Mouse (Mus musculus): Measurements from ENCODE around the gene Lpin3. TPM values are rescaled to one million over a fixed set of nuclear protein-coding genes. Genes with fewer than 3 reads are reported as not detected.

The Lpin3 gene
- polyA plus RNA-seq, 1 experiment from 2014 or later, result 0.98 TPM

DNA sequence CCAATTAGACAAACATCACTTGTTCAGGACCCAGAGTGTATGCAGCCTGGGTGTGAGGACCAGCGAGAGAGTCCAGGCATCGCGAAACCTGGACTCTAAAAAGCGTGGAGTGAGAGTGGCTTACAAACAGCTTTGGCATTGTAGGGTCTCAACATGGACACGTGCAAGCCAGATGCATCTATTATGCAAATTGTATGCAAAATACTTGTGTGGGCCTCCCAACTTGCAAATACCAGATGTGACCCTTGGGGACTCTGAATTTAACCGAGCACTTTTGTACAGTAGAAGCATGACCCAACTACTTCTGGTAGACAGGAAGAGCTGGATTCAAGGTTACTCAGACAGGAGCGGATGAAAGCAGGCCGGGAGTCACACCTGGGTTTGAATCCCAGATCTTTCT, 36.2 kb downstream of the Lpin3 start:
- Histone ChIP-seq H3K9me3 (replicated peaks) (no peaks in the 10 kb centered on the region), H3K36me3 (no peaks in the 10 kb centered on the region), H3K4me3 (no peak overlapping the region), H3K4me1 (0 out of 2 replicates have a peak, but pooled peaks cover 5% of the 10 kb centered on the region), H3K27ac (no peak overlapping the region), H3K27me3 (replicated peaks) (peaks cover 56% of the 10 kb centered on the region), H3K4me2 (no peak overlapping the region), H3K9ac (no peak overlapping the region)
- ATAC-seq, result no peak
- 68% methylated on average over 8 of the region's 8 CpGs for WGBS (ENCODE audit: insufficient replicate concordance)

DNA sequence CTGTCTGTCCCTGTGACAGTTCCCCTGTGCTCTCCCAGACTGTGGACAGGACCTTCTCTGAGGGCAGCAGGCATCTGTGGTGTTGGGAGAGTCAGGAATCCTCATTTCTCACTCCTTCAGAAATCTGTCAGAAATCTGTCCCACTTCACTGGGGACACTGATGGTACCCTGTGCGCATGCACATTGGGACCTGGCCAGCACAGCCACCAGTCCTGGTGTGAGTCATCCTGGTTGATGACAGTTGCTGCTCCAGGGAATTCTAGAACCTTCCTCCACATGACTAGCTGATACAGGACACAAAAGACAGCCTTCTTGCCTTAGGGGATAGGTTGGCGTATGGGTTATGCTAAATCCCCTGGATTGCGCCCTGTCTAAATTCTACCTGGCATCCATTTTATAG, 36.8 kb downstream of the Lpin3 start:
- no peaks in the 10 kb centered on the region for H3K9me3 ChIP-seq (replicated peaks)
- 86% methylated on average over 3 of the region's 3 CpGs for WGBS (ENCODE audit: insufficient replicate concordance)
- H3K36me3 ChIP-seq, result no peaks in the 10 kb centered on the region
- H3K4me3 ChIP-seq, result no peak overlapping the region
- no peak overlapping the region for H3K9ac ChIP-seq
- peaks cover 50% of the 10 kb centered on the region for H3K27me3 ChIP-seq (replicated peaks)
- H3K27ac ChIP-seq, result no peak overlapping the region
- 0 out of 2 replicates have a peak, but pooled peaks cover 3% of the 10 kb centered on the region for H3K4me1 ChIP-seq
- no peak overlapping the region for H3K4me2 ChIP-seq
- ATAC-seq, result no peak

DNA sequence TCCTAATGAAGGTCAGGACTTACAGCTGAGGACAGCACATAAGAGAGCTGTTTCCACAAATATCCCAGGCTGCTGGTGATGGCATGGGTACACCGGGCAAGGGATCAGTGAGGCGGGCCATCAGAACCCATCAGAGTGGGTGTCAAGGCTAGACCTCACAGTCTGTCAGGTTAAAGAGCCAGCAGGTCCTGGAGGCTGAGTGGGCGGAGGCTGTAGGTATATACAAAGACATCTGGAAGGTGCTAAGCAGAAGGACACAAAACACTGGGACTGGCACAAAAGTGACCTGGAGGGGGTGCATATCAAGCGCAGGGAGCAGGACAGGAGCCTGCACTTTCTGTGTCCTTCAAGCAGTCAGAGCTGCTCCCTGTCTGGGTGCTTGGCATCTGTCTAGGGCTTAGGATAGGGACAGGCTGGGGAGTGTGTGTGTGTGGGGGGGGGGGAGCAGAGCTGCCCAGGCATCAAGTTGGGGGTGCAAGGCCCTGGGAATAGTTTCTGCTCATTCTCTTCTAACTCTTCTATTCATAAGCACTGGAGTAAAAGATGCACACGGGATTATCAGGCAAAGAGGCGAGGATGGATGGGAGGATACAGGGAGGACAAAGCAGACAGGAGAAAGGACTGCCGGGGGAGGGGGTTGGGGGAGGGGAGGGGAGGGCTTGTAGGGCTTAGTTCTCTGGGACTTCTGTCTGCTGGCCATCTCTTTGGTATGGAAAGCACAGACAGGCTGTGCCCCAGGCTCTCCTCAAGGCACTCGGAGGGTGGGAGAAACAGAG, 37.9 kb downstream of the Lpin3 start:
- 55% methylated on average over 8 of the region's 8 CpGs for WGBS (ENCODE audit: insufficient replicate concordance)
- no peak overlapping the region for H3K4me3 ChIP-seq
- no peak for ATAC-seq
- 0 out of 2 replicates have a peak, but pooled peaks cover 3% of the 10 kb centered on the region for H3K4me1 ChIP-seq
- peaks cover 40% of the 10 kb centered on the region for H3K27me3 ChIP-seq (replicated peaks)
- H3K36me3 ChIP-seq, result no peaks in the 10 kb centered on the region
- H3K9me3 ChIP-seq (replicated peaks), result no peaks in the 10 kb centered on the region
- H3K27ac ChIP-seq, result no peak overlapping the region
- H3K4me2 ChIP-seq, result no peak overlapping the region
- no peak overlapping the region for H3K9ac ChIP-seq

DNA sequence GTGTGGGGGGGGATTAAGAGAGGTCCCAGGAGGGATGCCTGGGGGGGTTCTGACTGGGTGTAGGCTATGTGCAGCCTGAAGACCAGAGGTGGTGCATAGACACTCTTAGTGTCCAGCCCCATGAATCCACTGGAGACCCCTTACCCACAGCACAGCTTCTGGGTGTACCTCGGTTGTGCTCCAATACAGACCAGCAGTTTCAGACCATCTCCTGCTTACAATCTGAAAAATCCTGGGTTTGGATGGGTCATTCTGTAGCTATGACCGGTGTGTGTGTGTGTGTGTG, 38.4 kb downstream of the Lpin3 start:
- 84% methylated on average over 2 of the region's 2 CpGs for WGBS (ENCODE audit: insufficient replicate concordance)

DNA sequence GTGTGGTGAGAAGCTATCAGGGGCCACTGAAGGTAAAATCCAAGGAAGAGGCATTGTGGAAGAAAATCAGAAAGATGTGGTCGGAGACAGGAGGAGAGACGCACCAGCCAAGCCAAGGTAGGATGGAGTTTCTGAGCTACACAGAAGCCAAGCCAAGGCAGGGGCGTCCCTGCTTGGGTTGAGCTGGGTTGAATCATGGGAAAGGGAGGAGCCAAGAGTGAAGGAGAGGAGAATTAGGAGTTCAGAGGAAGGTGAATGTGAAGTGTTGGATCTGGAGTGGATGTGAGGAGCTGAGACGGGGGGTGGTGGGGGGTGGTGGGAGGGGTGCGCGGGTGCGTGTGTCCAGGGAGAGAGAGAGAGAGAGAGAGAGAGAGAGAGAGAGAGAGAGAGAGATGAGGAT, 40.8 kb downstream of the Lpin3 start:
- H3K27me3 ChIP-seq (replicated peaks), result 0 out of 2 replicates have a peak, but pooled peaks cover 18% of the 10 kb centered on the region
- no peaks in the 10 kb centered on the region for H3K36me3 ChIP-seq
- no peak overlapping the region for H3K4me3 ChIP-seq
- no peak overlapping the region for H3K27ac ChIP-seq
- no peaks in the 10 kb centered on the region for H3K4me1 ChIP-seq
- no peak overlapping the region for H3K4me2 ChIP-seq
- no peaks in the 10 kb centered on the region for H3K9me3 ChIP-seq (replicated peaks)
- ATAC-seq, result no peak
- 74% methylated on average over 7 of the region's 7 CpGs for WGBS (ENCODE audit: insufficient replicate concordance)
- H3K9ac ChIP-seq, result no peak overlapping the region

More for the DNA sequence above, 38.4 kb downstream of the Lpin3 start:
- Histone ChIP-seq H3K27ac (no peak overlapping the region), H3K36me3 (no peaks in the 10 kb centered on the region), H3K4me1 (0 out of 2 replicates have a peak, but pooled peaks cover 3% of the 10 kb centered on the region), H3K9me3 (replicated peaks) (no peaks in the 10 kb centered on the region), H3K4me2 (no peak overlapping the region), H3K4me3 (no peak overlapping the region), H3K9ac (no peak overlapping the region), H3K27me3 (replicated peaks) (peaks cover 34% of the 10 kb centered on the region)
- ATAC-seq, result no peak

DNA sequence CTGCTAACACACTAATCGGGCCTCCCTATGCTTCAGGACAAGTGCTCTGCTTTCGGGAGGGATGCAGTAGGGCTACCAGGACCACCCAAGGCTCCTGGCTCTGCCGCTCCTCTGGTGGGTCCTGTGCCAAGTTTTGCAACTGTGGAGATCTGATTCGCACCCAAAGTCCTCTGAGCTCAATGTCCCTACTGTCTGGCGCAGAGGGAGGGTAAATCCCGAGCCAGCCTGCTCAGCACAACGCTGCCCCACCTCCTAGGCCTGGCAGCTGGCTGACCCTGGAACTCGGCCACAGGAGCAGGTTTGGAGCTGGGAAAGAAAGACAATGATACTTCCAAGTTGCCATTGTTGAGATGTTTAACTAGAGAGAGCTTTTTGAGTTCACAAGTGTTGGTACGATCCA, 44.7 kb downstream of the Lpin3 start:
- Histone ChIP-seq H3K27me3 (replicated peaks) (0 out of 2 replicates have a peak, but pooled peaks cover 9% of the 10 kb centered on the region), H3K27ac (no peak overlapping the region), H3K9ac (no peak overlapping the region), H3K4me2 (no peak overlapping the region), H3K4me1 (no peaks in the 10 kb centered on the region), H3K9me3 (replicated peaks) (no peaks in the 10 kb centered on the region), H3K4me3 (no peak overlapping the region), H3K36me3 (no peaks in the 10 kb centered on the region)
- 65% methylated on average over 9 of the region's 9 CpGs for WGBS (ENCODE audit: insufficient replicate concordance)
- ATAC-seq, result no peak

DNA sequence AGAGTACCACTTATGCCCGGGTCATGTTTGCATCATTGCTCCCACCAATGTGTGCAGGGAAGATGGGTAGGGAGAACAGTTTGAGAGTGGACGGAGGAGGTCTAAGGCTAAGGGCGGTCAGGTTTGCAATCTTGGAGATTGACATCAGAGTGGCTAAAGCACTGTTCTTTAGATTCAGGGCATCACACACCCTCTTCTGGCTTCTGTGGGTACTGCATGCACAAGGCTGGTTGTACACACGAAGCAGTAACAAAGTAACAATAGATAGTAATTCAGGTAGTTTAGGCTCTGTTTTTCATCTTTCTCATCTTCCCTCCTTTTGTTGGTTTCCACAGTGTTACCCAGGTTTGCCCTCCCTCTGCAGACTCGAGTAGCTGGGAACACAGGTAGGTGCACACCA, 50.9 kb downstream of the Lpin3 start:
- ATAC-seq, result no peak
- no peaks in the 10 kb centered on the region for H3K4me1 ChIP-seq
- 75% methylated on average over 5 of the region's 5 CpGs for WGBS (ENCODE audit: insufficient replicate concordance)

DNA sequence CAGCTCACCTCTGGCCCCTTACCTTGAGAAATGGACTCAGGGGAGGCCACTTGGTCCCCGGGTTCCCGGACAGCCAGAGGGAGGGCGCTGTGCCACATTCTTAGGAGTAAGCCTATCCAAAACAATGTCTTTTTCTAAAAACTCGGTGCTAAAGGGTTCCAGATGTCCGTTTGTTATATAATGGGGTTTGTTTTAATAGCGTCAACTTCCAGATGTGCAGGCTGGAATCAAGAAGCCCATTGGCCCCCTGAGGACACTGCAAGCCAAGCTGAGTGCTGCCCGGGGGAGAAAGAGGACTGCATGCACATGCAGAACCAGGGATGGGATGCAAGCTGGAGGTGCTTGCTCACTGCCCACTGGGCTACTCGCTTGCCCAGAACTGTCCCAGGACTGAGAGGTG, 51.9 kb downstream of the Lpin3 start:
- H3K9me3 ChIP-seq (replicated peaks), result no peaks in the 10 kb centered on the region
- H3K4me1 ChIP-seq, result no peaks in the 10 kb centered on the region
- no peak overlapping the region for H3K9ac ChIP-seq
- H3K4me2 ChIP-seq, result no peak overlapping the region
- H3K27ac ChIP-seq, result no peak overlapping the region
- WGBS (ENCODE audit: insufficient replicate concordance), result 63% methylated on average over 8 of the region's 8 CpGs
- H3K27me3 ChIP-seq (replicated peaks), result peaks cover 6% of the 10 kb centered on the region; the same call in 1 of the 2 replicates
- H3K36me3 ChIP-seq, result no peaks in the 10 kb centered on the region
- H3K4me3 ChIP-seq, result no peak overlapping the region
- no peak for ATAC-seq

More for the DNA sequence above, 50.9 kb downstream of the Lpin3 start:
- Histone ChIP-seq H3K4me3 (no peak overlapping the region), H3K4me2 (no peak overlapping the region), H3K9ac (no peak overlapping the region), H3K9me3 (replicated peaks) (no peaks in the 10 kb centered on the region), H3K36me3 (no peaks in the 10 kb centered on the region), H3K27me3 (replicated peaks) (peaks cover 6% of the 10 kb centered on the region; the same call in 1 of the 2 replicates), H3K27ac (no peak overlapping the region)

DNA sequence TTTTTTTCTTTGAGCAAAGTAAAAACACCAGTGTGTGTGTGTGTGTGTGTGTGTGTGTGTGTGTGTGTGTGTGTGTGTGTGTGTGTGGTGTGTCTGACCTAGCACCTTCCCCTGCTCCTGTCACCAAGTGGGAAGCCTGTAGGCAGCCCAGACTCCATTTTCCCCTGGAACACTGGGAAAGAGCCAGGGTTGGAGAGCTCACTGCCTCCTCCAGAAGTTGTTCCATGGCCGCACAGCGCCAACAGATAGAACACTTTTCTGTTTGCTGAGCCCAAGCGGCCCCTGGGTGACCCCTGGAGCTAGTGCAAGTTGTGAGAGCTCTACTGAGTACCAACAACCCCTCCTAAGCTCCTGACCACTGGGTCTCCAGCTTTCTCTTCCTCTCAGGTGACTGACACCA, 52.5 kb downstream of the Lpin3 start:
- Histone ChIP-seq H3K9ac (no peak overlapping the region), H3K4me2 (no peak overlapping the region), H3K4me1 (no peaks in the 10 kb centered on the region), H3K9me3 (replicated peaks) (no peaks in the 10 kb centered on the region), H3K27ac (no peak overlapping the region), H3K36me3 (no peaks in the 10 kb centered on the region), H3K27me3 (replicated peaks) (peaks cover 6% of the 10 kb centered on the region; the same call in 1 of the 2 replicates), H3K4me3 (no peak overlapping the region)
- no peak for ATAC-seq
- WGBS (ENCODE audit: insufficient replicate concordance), result 67% methylated on average over 3 of the region's 3 CpGs

DNA sequence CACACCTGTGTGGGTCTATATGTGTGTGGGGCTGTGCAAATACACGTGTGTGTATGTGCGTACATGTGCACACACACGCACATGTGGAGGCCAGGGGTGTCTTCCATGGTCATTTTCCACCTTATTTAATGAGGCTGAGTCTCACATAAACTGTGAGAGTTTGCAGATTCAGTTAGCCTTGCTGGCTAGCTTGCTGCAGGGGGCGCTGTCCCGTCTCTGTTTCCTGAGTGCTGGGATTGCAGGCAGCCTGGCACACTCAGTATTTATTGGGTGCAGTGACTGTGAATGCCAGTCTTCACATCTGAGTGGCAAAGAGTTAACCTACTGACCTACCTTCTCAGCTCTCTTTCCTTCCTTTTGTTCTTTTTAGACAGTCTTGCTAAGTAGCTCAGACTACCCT, 53.4 kb downstream of the Lpin3 start:
- H3K9me3 ChIP-seq (replicated peaks), result no peaks in the 10 kb centered on the region
- no peak overlapping the region for H3K9ac ChIP-seq
- no peaks in the 10 kb centered on the region for H3K36me3 ChIP-seq
- H3K27ac ChIP-seq, result no peak overlapping the region
- H3K4me2 ChIP-seq, result no peak overlapping the region
- 39% methylated on average over 5 of the region's 5 CpGs for WGBS (ENCODE audit: insufficient replicate concordance)
- H3K4me3 ChIP-seq, result no peak overlapping the region
- H3K4me1 ChIP-seq, result no peaks in the 10 kb centered on the region
- ATAC-seq, result no peak
- H3K27me3 ChIP-seq (replicated peaks), result peaks cover 6% of the 10 kb centered on the region; the same call in 1 of the 2 replicates

DNA sequence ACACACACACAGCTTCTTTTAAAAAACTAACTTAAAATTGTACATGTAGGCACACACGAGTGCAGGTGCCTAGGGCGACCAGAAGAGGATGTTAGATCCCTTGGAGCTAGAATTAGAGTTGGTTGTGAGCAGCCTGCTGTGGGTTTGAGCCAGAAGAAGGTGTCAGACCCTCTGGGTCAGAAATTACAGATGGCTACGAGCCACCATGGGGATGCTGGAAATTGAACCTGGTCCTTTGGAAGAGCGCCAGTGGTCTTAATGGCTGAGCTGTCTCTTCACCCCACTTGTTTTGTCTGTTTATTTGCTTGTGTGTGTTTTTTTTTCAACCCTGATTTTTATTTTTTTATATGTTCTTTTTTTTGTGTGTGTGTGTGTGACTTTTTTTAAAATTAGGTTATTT, 54.0 kb downstream of the Lpin3 start:
- no peak for ATAC-seq
- Histone ChIP-seq H3K4me3 (no peak overlapping the region), H3K36me3 (no peaks in the 10 kb centered on the region), H3K27me3 (replicated peaks) (peaks cover 6% of the 10 kb centered on the region; the same call in 1 of the 2 replicates), H3K9ac (no peak overlapping the region), H3K4me1 (no peaks in the 10 kb centered on the region), H3K4me2 (no peak overlapping the region), H3K27ac (no peak overlapping the region), H3K9me3 (replicated peaks) (no peaks in the 10 kb centered on the region)
- WGBS (ENCODE audit: insufficient replicate concordance), result 72% methylated on average over 4 of the region's 4 CpGs

DNA sequence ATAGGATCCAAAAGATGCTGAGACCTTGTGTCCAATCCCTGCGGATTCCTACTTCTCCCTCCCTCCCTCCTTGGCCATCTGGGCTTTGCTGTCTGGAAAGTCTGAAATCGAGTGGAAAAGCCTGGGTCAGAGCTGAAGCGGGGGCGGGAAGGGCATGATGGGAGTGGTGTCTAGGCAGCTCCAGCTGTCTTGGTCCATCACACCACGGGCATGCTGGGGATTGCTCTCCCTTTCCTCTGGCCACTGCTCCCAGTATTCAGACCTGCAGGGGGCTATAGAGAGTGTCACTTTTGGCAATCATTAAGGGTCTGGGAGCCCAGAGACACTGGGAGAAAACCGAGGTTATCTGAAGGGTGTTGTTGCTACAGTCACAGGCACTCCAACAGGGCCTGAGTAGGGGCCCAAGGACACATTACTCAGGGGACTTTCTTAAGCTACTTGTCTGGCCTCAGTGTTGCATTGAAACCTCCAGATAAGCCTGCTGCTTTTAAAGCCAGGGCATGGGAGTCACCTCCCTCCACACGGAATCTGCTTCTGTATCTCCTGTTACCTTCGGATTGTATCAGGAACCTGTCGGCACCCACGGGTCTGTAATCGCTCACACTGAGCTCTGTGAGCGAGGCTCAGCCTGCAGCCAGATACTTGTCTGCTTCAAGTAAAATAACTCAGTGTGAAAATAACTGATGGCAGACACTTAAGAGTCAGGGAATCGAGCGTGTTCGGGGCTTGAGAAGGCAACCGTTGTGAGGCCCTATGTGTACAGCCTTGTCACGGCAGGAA, 60.6 kb downstream of the Lpin3 start:
- Histone ChIP-seq H3K4me2 (no peak overlapping the region), H3K9ac (no peak overlapping the region), H3K27me3 (replicated peaks) (peaks cover 1% of the 10 kb centered on the region; the same call in 1 of the 2 replicates), H3K4me1 (no peaks in the 10 kb centered on the region), H3K27ac (no peak overlapping the region), H3K9me3 (replicated peaks) (no peaks in the 10 kb centered on the region), H3K4me3 (no peak overlapping the region), H3K36me3 (no peaks in the 10 kb centered on the region; the same call in 1 of the 2 replicates)
- 59% methylated on average over 17 of the region's 17 CpGs for WGBS (ENCODE audit: insufficient replicate concordance)
- ATAC-seq, result no peak
